Mouse (Mus musculus) testis, adult 2 months (tissue): ENCODE measurements around the gene Rab3gap1.

ENCODE experiments used
- CTCF ChIP-seq: fragments of 200-500 bp; IDR thresholded peaks from 2 replicates; pipeline ENCODE4 v1.5.1; 2012; ENCODE audit warnings: low read depth, mild to moderate bottlenecking, inconsistent platforms, low read length, moderate library complexity; ENCODE audit not compliant: control insufficient read depth, insufficient read depth, insufficient replicate concordance
- POLR2A ChIP-seq: fragments of 200-500 bp; IDR thresholded peaks from 2 replicates; pipeline ENCODE4 v1.6.1; 2012; ENCODE audit warnings: low read depth, mild to moderate bottlenecking, inconsistent platforms, low read length, moderate library complexity; ENCODE audit not compliant: control insufficient read depth

GRCm38 (mm10) chr1:127942231-127942630, 73.7 kb downstream of the Rab3gap1 start:
- TF ChIP-seq CTCF (no peak), POLR2A (no peak)
